Mouse (Mus musculus) frontal cortex, adult (tissue): ENCODE measurements around the gene Mrgpra4.

Experiments used
- ATAC-seq: cut with Nextera tagmentation; 2 replicates; pipeline ENCODE4 v1.9.2; 2017; ENCODE audit warnings: mild to moderate bottlenecking, moderate library complexity, mixed read lengths; ENCODE audit not compliant: low TSS enrichment

Mrgpra4 gene

DNA sequence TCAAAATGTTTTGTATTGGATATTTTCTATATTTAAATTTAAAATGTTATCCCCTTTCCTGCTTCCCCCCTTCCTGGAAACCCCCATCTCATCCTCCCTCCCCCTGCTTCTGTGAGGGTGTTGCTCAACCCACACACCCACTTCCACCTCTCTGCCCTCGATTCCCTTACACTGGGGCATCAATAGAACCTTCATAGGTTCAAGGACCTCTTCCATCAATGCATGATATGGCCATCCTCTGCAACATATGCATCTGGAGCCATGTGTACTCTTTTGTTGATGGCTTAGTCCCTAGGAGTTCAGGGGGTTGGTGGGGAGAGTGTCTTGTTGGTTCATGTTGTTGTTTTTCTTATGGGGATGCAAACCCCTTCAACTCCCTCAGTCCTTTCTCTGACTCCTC lies at the start of gene Mrgpra4:
Gene Mrgpra4 (minus strand): TSS at position 101 of the 400 bp plus-strand sequence.
- ATAC-seq: no peak

DNA sequence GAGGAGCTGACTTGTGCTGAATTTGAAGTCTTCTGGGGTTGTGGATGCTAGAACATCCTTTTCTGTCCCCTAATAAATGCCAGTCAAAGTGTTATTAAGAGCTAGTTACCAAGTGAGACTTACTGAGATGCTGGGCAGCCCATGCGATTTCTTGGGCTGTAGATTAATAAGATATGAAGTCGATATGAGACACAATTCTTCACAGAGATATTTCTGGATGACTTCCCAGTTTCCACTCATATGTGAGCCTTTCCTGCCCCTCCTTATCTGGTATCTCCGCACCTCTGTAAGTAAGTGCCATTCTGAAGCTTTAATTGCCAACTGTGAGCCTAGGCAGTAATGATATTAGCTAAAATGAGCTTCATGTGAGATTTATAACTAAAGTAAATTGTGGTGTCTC lies 45.6 kb upstream of the Mrgpra4 start, which contains the start of gene Mrgprx1:
Gene Mrgprx1 (minus strand): TSS at position 101 of the 400 bp plus-strand sequence.
- ATAC-seq: no peak

DNA sequence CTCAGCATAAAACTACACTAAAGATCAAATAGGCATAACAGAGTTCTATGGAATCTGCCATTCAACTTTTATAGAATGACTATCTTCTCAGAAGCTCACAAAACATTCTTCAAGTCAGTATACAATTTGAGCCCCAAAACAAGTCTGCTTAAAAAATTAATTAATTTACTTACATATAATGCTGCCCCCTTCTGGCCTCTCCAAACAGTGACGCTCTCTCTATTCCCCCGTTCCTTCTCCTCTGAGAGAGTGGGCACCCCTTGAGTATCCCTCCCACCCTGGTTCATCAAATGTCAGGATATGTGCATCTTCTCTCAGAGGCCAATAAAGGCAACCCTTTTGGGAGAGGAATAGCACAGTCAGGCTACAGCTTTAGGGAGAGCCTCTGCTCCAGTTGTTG lies 36.0 kb upstream of the Mrgpra4 start:
- no peak for ATAC-seq

DNA sequence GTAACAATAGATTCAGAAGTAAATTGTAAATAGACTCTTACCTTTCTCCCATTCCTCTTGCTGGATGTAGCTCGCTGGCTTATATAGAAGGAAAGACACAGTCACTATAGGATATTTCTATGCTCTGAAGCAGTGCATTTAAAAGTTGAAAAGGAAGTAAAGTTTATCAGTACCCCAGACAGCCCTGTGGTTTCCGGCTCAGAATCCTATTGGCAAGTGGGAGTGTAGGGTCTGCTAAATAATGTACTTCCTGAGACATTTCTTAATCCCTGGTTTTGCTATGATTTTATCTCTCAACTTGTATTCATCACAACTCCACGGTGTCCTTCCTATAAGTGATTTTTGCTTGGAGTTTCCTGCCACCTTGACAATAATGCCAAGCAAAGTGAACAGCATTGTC lies 13.8 kb upstream of the Mrgpra4 start:
- ATAC-seq: no peak

DNA sequence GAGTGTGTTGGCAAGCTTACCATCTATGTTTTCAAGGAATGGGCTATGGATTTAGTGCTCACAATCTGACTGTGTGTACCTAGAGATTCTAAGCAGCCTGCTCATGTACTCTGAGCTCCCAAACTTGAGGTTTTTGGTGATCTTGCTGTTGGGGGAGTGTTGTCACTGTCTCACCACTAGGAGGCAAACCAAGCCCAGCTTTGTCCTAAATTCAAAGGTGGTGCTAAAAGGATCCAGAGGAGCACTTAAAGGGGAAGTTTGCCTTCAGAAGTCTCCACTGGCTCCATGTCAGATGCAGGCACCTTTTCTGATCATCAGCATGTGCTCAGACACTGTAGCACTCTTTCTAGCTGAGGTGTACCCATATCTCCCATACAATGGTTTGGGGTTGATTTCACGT lies 4.9 kb upstream of the Mrgpra4 start:
- no peak for ATAC-seq
